Mouse (Mus musculus) intestine, embryonic 14.5 days (tissue): ENCODE measurements around the gene Zfp704. TPM values are rescaled to one million over a fixed set of nuclear protein-coding genes. Genes with fewer than 3 reads are reported as not detected.

Experiments
- ATAC-seq: fragments of 200-750 bp; cut with Nextera tagmentation; replicated peaks from 2 replicates; pipeline ENCODE4 v1.8.0; 2017; ENCODE audit warnings: low read depth, moderate number of reproducible peaks, moderate TSS enrichment, moderate library complexity; ENCODE audit not compliant: low FRiP score, low TSS enrichment
- DNase-seq: peaks from one replicate; pipeline ENCODE4 v3.0.0-alpha.2; 2018; ENCODE audit warnings: low spot score
- H3K27ac ChIP-seq: fragments of 300-500 bp; sonication (generic); 2 replicates; pipeline ENCODE4 v1.5.1; 2014; ENCODE audit warnings: low read depth, mild to moderate bottlenecking, control low read depth
- H3K27me3 ChIP-seq: fragments of 300-500 bp; sonication (generic); replicated peaks from 2 replicates; pipeline ENCODE4 v1.6.1; 2014; ENCODE audit warnings: low read length, control low read depth; ENCODE audit not compliant: control insufficient read depth, insufficient read depth
- H3K36me3 ChIP-seq: fragments of 300-500 bp; sonication (generic); 2 replicates; pipeline ENCODE4 v1.6.1; 2014; ENCODE audit warnings: low read length, control low read depth; ENCODE audit not compliant: control insufficient read depth, insufficient read depth
- H3K4me1 ChIP-seq: fragments of 300-500 bp; sonication (generic); replicated peaks from 2 replicates; pipeline ENCODE4 v1.6.1; 2014; ENCODE audit warnings: low read length, control low read depth, mixed read lengths; ENCODE audit not compliant: control insufficient read depth, insufficient read depth
- H3K4me2 ChIP-seq: fragments of 300-500 bp; sonication (generic); 2 replicates; pipeline ENCODE4 v1.6.1; 2014; ENCODE audit warnings: low read length
- H3K4me3 ChIP-seq: fragments of 300-500 bp; sonication (generic); 2 replicates; pipeline ENCODE4 v1.5.1; 2014; ENCODE audit warnings: low read depth, low read length, control low read depth, mixed read lengths
- H3K9ac ChIP-seq: fragments of 300-500 bp; sonication (generic); 2 replicates; pipeline ENCODE4 v1.6.1; 2014; ENCODE audit warnings: mild to moderate bottlenecking, low read length
- H3K9me3 ChIP-seq: fragments of 300-500 bp; sonication (generic); 2 replicates; pipeline ENCODE4 v1.6.1; 2016; ENCODE audit warnings: low read length, control low read depth; ENCODE audit not compliant: control insufficient read depth
- WGBS: fragments of 180-500 bp; shearing (Covaris S2); extraction: QIAGEN DNeasy Blood & Tissue Kit; methylation state at CpG from one replicate; pipeline ENCODE4 v1.1.7; 2014; 5-methylcytosine and 5-hydroxymethylcytosine counted together
- polyA plus RNA-seq: library from polyadenylated mRNA; unstranded; fragments of >200 nt; fragmentation: Nextera tagmentation; extraction: Ambion mirVana; gene quantifications from 2 replicates; pipeline ENCODE4 v1.2.1, GENCODE M21; 2014

The Zfp704 gene
- polyA plus RNA-seq, 1 experiment from 2014 or later: 9.5 TPM

GRCm38 (mm10) chr3:9436256-9436655 lies 173.6 kb downstream of the Zfp704 start:
- no peak overlapping the region for H3K4me2 ChIP-seq
- no peaks in the 10 kb centered on the region for H3K27me3 ChIP-seq
- DNase-seq: peak; percentile 32
- H3K9ac ChIP-seq: no peak overlapping the region
- H3K4me3 ChIP-seq: no peak overlapping the region
- WGBS: 88% methylated on average over 6 of the region's 6 CpGs
- no peak for ATAC-seq
- peaks cover 33% of the 10 kb centered on the region for H3K36me3 ChIP-seq
- no peaks in the 10 kb centered on the region for H3K4me1 ChIP-seq
- H3K9me3 ChIP-seq: no peaks in the 10 kb centered on the region
- no peak overlapping the region for H3K27ac ChIP-seq

- Histone ChIP-seq H3K36me3 (peaks cover 30% of the 10 kb centered on the region), H3K4me2 (no peak overlapping the region), H3K4me3 (no peak overlapping the region), H3K4me1 (no peaks in the 10 kb centered on the region), H3K27me3 (no peaks in the 10 kb centered on the region), H3K9me3 (no peaks in the 10 kb centered on the region), H3K9ac (no peak overlapping the region), H3K27ac (no peak overlapping the region)
- ATAC-seq: no peak
- WGBS: 87% methylated on average over 14 of the region's 14 CpGs
- DNase-seq: no peak
Observed at GRCm38 (mm10) chr3:9434394-9435175, 175.3 kb downstream of the Zfp704 start.

DNA sequence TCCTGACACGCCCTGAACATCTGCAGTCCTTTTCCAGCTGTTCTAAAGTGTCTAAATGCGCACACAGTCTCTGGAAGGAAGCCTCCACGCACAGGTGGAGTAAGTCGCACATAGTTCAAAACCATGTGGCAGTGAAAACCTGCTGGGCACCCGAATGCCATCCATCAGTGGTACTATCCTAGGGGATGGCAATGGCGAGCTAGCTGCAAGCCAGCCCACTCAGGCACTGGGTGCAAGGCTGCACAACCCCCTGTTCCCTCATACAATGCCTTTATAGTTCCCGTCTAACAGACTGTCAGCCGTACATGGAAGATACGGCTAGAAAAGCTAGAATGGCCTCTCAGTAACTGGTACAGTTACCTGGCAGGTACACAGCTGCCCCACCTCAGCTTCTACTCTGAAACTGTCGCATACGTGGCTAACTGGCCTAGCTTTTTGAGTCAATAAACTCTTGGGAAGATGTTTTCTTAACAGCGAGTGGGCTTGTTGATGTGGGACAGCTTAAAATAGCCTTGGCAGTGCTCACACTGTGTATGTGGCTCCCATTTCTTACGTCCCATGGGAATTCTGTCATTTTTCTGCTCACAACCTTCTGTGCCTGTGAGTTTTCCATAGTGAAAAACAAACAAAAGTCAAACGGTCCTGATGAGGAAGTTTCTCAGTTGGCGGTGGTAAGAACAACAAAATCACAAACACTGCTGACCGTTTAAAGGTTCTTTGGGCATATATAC lies 176.9 kb downstream of the Zfp704 start:
- ATAC-seq: no peak
- 88% methylated on average over 16 of the region's 16 CpGs for WGBS
- Histone ChIP-seq H3K27ac (no peak overlapping the region), H3K9ac (no peak overlapping the region), H3K4me2 (no peak overlapping the region), H3K4me3 (no peak overlapping the region), H3K27me3 (no peaks in the 10 kb centered on the region), H3K9me3 (no peaks in the 10 kb centered on the region), H3K4me1 (no peaks in the 10 kb centered on the region), H3K36me3 (peaks cover 22% of the 10 kb centered on the region)
- peak; percentile 33 for DNase-seq

DNA sequence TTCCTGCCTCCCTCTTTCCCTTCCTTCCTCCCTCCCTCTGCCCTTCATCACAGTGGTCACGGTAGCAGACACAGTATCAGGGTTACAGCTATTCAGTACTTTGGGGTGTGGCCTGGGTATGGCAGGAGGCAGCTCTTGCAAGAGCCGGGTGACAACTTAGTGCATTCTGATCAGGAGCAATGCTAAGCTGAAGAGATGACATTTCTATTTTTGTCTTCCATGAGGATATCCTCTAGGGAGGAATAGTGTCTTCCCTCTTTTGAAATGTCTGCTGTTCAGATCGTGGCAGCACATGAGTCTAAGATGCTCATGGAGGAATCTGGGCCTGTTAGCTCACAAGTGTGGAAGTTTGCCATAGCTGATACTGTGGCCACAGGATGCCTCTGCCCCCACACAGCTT lies 177.7 kb downstream of the Zfp704 start:
- Histone ChIP-seq H3K4me3 (no peak overlapping the region), H3K4me2 (no peak overlapping the region), H3K9me3 (no peaks in the 10 kb centered on the region), H3K36me3 (peaks cover 14% of the 10 kb centered on the region), H3K4me1 (no peaks in the 10 kb centered on the region), H3K27ac (no peak overlapping the region), H3K9ac (no peak overlapping the region), H3K27me3 (no peaks in the 10 kb centered on the region)
- ATAC-seq: no peak
- WGBS: 76% methylated on average over 3 of the region's 3 CpGs
- no peak for DNase-seq

DNA sequence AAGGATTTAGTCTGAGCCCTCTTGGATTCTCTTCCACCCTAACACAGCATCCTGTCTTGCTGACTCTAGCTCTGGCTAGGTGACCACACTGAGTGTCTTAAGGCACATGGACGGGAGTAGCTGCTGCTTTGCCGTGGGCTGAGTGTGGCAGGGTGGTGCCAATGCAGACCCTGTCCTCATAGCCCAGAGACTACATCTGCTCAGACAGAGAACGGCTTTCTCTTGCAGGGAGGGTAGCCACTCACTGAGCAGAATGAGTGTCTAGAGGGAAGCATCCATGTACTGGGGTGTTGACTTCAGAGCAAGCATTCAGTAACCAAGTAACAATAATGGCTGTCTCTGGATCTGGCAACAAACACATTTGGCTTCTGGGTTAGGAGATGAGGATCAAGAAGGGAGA lies 179.9 kb downstream of the Zfp704 start:
- DNase-seq: no peak

DNA sequence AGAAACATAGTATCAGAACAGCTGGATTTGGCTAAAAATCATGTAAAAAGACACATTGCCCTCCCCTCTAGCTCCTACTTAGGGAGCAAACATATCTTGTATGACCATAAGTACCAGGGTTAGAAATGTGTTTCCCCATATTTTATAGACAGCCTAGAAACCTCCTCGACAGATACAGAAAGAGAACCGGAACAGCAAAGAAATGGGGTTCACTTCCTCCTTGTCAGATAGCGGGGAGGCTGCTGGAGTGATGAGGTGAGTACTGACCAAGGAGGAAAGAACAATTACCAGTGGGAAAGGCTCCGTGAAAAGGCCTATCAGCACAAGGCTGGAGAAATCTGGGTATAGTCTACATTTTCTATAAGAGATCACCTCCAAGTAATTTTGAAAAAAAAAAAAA lies 182.1 kb downstream of the Zfp704 start:
- no peaks in the 10 kb centered on the region for H3K9me3 ChIP-seq
- H3K4me1 ChIP-seq: no peaks in the 10 kb centered on the region
- 94% methylated on average over 4 of the region's 4 CpGs for WGBS
- no peak for DNase-seq
- no peak overlapping the region for H3K27ac ChIP-seq
- no peak overlapping the region for H3K4me2 ChIP-seq
- no peak for ATAC-seq
- H3K27me3 ChIP-seq: no peaks in the 10 kb centered on the region
- no peak overlapping the region for H3K4me3 ChIP-seq
- no peak overlapping the region for H3K9ac ChIP-seq
- H3K36me3 ChIP-seq: no peaks in the 10 kb centered on the region

More for the DNA sequence above, 179.9 kb downstream of the Zfp704 start:
- ATAC-seq: no peak
- Histone ChIP-seq H3K9me3 (no peaks in the 10 kb centered on the region), H3K27ac (no peak overlapping the region), H3K9ac (no peak overlapping the region), H3K4me1 (no peaks in the 10 kb centered on the region), H3K27me3 (no peaks in the 10 kb centered on the region), H3K4me3 (no peak overlapping the region), H3K4me2 (no peak overlapping the region), H3K36me3 (0 out of 2 replicates have a peak, but pooled peaks cover 6% of the 10 kb centered on the region)
- WGBS: 80% methylated on average over 3 of the region's 3 CpGs

GRCm38 (mm10) chr3:9425661-9426060 lies 184.2 kb downstream of the Zfp704 start:
- 96% methylated on average over 5 of the region's 5 CpGs for WGBS

GRCm38 (mm10) chr3:9424637-9425036 lies 185.2 kb downstream of the Zfp704 start:
- Histone ChIP-seq H3K27ac (no peak overlapping the region), H3K36me3 (no peaks in the 10 kb centered on the region)
- 91% methylated on average over 6 of the region's 6 CpGs for WGBS

More at GRCm38 (mm10) chr3:9425661-9426060, 184.2 kb downstream of the Zfp704 start:
- H3K4me2 ChIP-seq: no peak overlapping the region
- H3K27ac ChIP-seq: no peak overlapping the region
- no peaks in the 10 kb centered on the region for H3K36me3 ChIP-seq
- no peaks in the 10 kb centered on the region for H3K27me3 ChIP-seq
- no peak for DNase-seq
- no peaks in the 10 kb centered on the region for H3K4me1 ChIP-seq
- no peak overlapping the region for H3K4me3 ChIP-seq
- no peak overlapping the region for H3K9ac ChIP-seq
- H3K9me3 ChIP-seq: no peaks in the 10 kb centered on the region
- no peak for ATAC-seq

More at GRCm38 (mm10) chr3:9424637-9425036, 185.2 kb downstream of the Zfp704 start:
- Histone ChIP-seq H3K4me2 (no peak overlapping the region), H3K9ac (no peak overlapping the region), H3K9me3 (no peaks in the 10 kb centered on the region), H3K4me1 (no peaks in the 10 kb centered on the region), H3K4me3 (no peak overlapping the region), H3K27me3 (no peaks in the 10 kb centered on the region)
- ATAC-seq (no peak), DNase-seq (no peak)
